Mouse (Mus musculus): ENCODE data around the gene Aco2.
A peak's percentile ranks its signal among the peaks of the same experiment; 100 is the strongest.

Gene Aco2

GRCm38 (mm10) chr15:81943176-81943749 lies 71.2 kb downstream of the Aco2 start:
- DNase-seq (ENCODE audit: extremely low spot score, low read depth, low spot score): no peak

- no peak for DNase-seq (ENCODE audit: extremely low spot score, low read depth, low spot score)
Measured at GRCm38 (mm10) chr15:81949076-81949475, 77.0 kb downstream of the Aco2 start.

GRCm38 (mm10) chr15:81949476-81950131 lies 77.5 kb downstream of the Aco2 start:
- no peak for DNase-seq (ENCODE audit: extremely low spot score, low read depth, low spot score)

- no peak for DNase-seq (ENCODE audit: extremely low spot score, low read depth, low spot score)
Measured at GRCm38 (mm10) chr15:81950716-81951115, 78.6 kb downstream of the Aco2 start.

- DNase-seq (ENCODE audit: extremely low spot score, low read depth, low spot score): no peak
Measured at GRCm38 (mm10) chr15:81951159-81951558, 79.0 kb downstream of the Aco2 start.

GRCm38 (mm10) chr15:81952310-81952709 lies 80.2 kb downstream of the Aco2 start:
- DNase-seq (ENCODE audit: extremely low spot score, low read depth, low spot score): no peak

GRCm38 (mm10) chr15:81954151-81954583 lies 82.1 kb downstream of the Aco2 start:
- no peak for DNase-seq (ENCODE audit: extremely low spot score, low read depth, low spot score)

- no peak for DNase-seq (ENCODE audit: extremely low spot score, low read depth, low spot score)
Measured at GRCm38 (mm10) chr15:81954716-81955115, 82.6 kb downstream of the Aco2 start.

- no peak for DNase-seq (ENCODE audit: extremely low spot score, low read depth, low spot score)
Measured at GRCm38 (mm10) chr15:81955414-81955813, 83.3 kb downstream of the Aco2 start.

- no peak for DNase-seq (ENCODE audit: extremely low spot score, low read depth, low spot score)
Measured at GRCm38 (mm10) chr15:81956457-81956856, 84.3 kb downstream of the Aco2 start.

- DNase-seq (ENCODE audit: extremely low spot score, low read depth, low spot score): no peak
Measured at GRCm38 (mm10) chr15:81957598-81957997, 85.5 kb downstream of the Aco2 start.

- DNase-seq (ENCODE audit: extremely low spot score, low read depth, low spot score): no peak
Measured at GRCm38 (mm10) chr15:81958906-81959305, 86.8 kb downstream of the Aco2 start.

GRCm38 (mm10) chr15:81960171-81961077 lies 88.3 kb downstream of the Aco2 start, which contains the start of gene Pmm1:
Pmm1 (minus strand) TSS chr15:81960930.
- DNase-seq (ENCODE audit: extremely low spot score, low read depth, low spot score): peak; percentile 77

GRCm38 (mm10) chr15:81961078-81961451 lies 89.0 kb downstream of the Aco2 start:
- DNase-seq (ENCODE audit: extremely low spot score, low read depth, low spot score): no peak

- no peak for DNase-seq (ENCODE audit: extremely low spot score, low read depth, low spot score)
Measured at GRCm38 (mm10) chr15:81964262-81964661, 92.2 kb downstream of the Aco2 start.

Measured in hindlimb bud, embryonic 11.5 days (tissue).